Mouse (Mus musculus): ENCODE measurements around the gene BC049715. TPM values are rescaled to one million over a fixed set of nuclear protein-coding genes. Genes with fewer than 3 reads are reported as not detected.

Gene BC049715
- polyA plus RNA-seq, 1 experiment from 2014 or later = 1.2 TPM

Small RNA genes within 50 kb of the gene (microRNA-seq; reads per million reads assigned to microRNA genes)
- not detected for gene Gm44364

Other genes starting within 250 kb of the BC049715 start
- gene Plbd1, start 165.7 kb upstream of the BC049715 start, polyA plus RNA-seq (2015; fragmentation: Nextera tagmentation; extraction: Ambion mirVana) = 6.3 TPM in 2 replicates
- 0.04 TPM in 2 replicates for gene Gucy2c, start 45.9 kb upstream of the BC049715 start, polyA plus RNA-seq (2015; fragmentation: Nextera tagmentation; extraction: Ambion mirVana)
- 0.11 and 0.34 TPM in 2 replicates for gene Hist4h4, start 23.2 kb upstream of the BC049715 start, polyA plus RNA-seq (2015; fragmentation: Nextera tagmentation; extraction: Ambion mirVana)
- 75.2 and 81.2 TPM in 2 replicates for gene H2afj, start 19.4 kb upstream of the BC049715 start, polyA plus RNA-seq (2015; fragmentation: Nextera tagmentation; extraction: Ambion mirVana)
- gene Wbp11, start 607 bp downstream of the BC049715 start, polyA plus RNA-seq (2015; fragmentation: Nextera tagmentation; extraction: Ambion mirVana) = 70.6 and 71.1 TPM in 2 replicates
- gene Smco3, start 7.8 kb downstream of the BC049715 start, polyA plus RNA-seq (2015; fragmentation: Nextera tagmentation; extraction: Ambion mirVana) = 0.20 TPM in 1 of 2 replicates, not detected in the other
- gene Art4, start 30.1 kb downstream of the BC049715 start, polyA plus RNA-seq (2015; fragmentation: Nextera tagmentation; extraction: Ambion mirVana) = 13.3 and 15.6 TPM in 2 replicates
- 290 and 310 TPM in 2 replicates for gene Mgp, start 48.2 kb downstream of the BC049715 start, polyA plus RNA-seq (2015; fragmentation: Nextera tagmentation; extraction: Ambion mirVana)
- gene Erp27, start 94.6 kb downstream of the BC049715 start, polyA plus RNA-seq (2015; fragmentation: Nextera tagmentation; extraction: Ambion mirVana) = 0.80 and 0.96 TPM in 2 replicates
- gene Pde6h, start 96.2 kb downstream of the BC049715 start, polyA plus RNA-seq (2015; fragmentation: Nextera tagmentation; extraction: Ambion mirVana) = 0.36 TPM in 1 of 2 replicates, not detected in the other
- gene Arhgdib, start 114.3 kb downstream of the BC049715 start, polyA plus RNA-seq (2015; fragmentation: Nextera tagmentation; extraction: Ambion mirVana) = 85.1 and 86.5 TPM in 2 replicates

All from heart, embryonic 13.5 days (tissue).